Mouse (Mus musculus): ENCODE measurements at regions not wholly inside any gene's neighbourhood (a gene's known extent, or its start where the extent isn't known, plus 50 kb on each side); places are given as distances from the start of the nearest gene placed in this dataset.

DNA sequence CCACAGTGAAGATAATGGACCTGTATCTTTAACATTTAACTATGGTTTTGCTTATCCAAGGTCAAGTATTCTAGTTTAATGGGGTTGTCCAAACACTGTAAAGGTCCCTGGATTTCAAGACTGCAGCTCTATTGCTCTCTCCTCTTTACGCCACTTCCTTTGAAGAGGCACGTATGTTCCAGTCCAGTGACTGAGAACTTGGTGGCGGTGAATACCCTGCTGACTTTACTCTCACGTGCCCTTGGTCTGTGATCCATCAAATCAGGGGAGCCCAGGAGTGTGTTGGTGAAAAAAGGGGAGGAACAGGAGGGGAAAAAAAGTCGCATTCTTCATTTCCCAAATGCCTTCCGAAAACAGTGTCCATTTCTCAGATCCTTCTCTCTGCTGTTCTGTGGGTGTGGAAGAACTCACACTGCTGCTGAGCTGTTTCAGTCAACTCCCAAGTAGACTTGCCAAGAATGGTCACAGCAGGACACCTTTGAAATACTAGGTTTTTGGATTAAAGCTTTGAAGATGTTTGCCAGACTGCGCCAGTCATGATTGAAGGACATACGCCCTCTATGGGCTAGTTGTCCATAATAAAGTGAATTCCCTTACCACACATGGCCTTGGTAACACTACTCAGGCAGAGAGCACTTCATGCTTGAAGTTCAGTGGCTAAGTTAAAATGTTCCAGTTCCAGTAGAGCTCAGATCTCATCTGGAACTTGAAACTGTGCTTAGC is 136.1 kb upstream of the Cdkn2b start:
- DNase-seq (ENCODE audit: low spot score in 2 of 2) = no peak

DNA sequence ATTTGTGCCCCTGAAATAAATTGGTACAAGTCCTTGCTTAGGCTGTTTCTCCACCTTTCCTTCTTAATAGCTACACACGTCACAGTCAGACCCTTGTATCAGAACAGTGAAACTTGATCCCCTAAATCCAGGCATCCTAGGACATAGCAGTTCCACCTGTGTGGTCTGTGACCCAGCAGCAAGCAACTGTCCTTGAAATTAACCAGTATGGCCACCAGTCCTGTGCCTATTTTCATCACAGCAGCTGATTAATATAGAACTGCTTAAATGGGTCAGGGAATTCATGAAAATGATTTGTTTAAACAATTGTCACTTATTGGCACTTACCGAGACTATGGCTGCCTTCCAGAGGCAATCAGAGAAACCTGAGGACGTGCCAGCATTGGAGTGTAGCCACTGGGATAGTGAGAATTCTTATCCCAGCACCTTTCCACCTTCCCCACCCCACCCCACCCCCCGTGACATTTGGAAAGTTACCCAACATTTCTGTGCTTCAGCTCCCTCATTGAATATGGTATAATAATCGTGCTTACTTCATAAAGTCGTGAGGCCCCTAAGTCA is 135.4 kb upstream of the Cdkn2b start:
- no peak for DNase-seq (ENCODE audit: low spot score in 2 of 2)

DNA sequence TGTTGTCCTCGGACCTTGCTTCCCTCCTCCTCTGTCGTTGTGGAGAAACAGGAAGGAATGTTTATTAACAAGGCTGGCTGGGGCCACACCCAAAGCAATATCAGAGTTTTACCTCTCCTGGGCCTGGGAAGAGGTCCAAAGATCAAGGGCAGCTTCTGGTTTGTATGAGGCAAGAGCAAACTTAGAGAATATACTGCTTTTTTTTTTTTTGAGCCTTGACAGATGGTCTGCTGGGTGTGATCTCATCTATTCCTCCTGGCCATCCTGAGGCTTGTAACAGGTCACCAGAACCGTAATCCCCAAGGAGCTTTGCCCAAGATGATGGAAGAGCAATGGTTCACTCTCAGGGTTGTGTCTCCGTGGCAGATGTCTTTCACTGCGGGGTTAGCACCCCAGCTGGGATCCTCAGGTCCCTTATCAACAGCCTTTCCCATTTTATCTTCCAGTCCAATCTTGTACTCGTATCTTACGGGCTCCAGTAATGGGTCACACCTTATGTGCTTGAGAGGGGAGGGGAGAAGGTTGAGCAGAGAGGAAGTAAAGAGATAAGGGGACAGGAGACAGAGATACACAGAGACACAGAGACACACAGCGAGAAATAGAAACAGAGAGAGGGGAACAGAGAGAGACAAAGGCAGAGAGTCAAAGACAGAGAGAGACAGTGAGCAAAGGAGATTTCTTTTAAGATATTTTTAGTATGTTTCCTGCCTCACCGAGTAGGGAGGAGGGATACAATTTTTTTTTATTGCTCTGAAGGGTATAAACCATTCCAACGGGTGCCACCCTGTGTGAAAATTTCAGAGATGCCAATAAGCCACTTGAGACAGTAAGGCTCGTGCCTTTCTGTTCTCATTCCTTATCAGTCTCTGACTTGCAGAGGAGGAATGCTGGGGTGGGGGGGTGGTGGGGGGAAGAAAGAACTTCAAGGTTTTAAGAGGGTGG is 134.6 kb upstream of the Cdkn2b start:
- DNase-seq (ENCODE audit: low spot score in 2 of 2) = no peak

DNA sequence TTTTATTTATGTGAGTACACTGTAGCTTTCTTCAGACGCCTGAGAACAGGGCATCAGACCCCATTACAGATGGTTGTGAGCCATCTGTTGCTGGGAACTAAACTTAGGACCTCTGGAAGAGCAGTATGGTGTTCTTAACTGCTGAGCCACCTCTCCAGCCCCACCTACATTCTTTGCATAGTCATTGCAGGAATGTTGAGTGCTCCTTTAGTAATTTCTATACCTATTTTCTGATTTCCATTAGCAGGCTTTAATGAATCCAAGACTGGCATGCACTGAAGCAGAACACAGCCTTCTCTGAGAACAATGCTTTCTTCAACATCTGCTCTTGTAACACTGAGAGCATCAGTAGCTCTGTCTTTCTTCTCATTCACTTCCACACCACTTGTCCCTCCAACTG is 131.7 kb upstream of the Cdkn2b start:
- DNase-seq (ENCODE audit: low spot score in 2 of 2) = no peak

DNA sequence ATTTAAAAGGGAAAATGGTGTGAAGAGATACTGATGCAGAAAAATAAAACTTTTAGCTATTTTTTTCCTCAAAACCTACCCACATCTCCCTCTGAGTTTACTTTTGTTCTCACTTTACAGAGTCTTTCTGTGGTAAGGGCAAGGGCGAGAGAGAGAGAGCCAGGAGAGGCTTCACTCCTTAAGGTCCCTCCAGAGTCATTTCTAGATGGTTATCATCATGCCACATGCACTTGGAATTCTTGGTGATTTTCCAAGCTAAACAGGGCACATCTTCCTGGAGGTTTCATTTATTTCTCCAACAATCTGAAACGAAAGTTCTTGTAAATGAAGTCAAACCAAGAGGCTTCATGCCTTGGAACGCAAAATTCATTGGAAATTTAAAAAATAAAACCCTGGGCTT is 130.0 kb upstream of the Cdkn2b start:
- no peak for DNase-seq (ENCODE audit: low spot score in 2 of 2)

DNA sequence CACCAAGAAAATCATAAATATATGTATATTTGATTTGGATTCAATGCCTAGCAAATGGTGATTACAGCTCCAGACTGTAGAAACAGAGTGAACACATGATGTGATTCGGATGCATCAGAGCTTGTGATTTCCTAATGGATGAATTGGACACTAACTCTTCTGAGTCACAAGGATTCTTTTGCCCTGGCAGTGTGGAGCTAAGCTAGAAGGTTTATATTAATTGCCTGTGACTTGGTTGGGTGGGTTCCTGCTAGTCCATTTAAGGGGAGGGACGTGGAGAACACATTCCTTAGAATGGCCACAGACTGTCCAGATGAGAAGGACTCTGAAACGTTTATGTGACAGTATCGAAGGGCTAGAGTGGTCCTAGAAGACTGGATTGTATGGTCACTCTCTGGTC is 129.5 kb upstream of the Cdkn2b start:
- DNase-seq (ENCODE audit: low spot score in 2 of 2) = no peak

DNA sequence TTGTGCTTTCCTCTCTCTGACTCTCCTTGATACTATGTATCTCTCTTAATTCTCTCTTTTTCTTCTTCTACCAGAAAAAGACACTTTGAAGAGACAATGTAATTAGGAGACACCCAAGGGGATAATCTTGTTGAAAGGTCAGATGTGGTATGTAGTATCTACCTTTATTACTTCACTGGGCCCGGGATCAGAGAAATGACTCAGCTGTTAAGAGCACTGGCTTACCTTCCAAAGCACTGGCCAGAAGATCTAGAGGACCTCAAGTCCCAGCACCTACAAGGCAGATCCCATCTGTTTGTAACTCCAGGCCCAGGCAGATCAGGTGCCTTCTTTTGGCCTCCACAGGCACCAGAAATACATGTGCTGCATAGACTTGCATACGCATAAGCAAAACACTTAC is 127.8 kb upstream of the Cdkn2b start:
- no peak for DNase-seq (ENCODE audit: low spot score in 2 of 2)

DNA sequence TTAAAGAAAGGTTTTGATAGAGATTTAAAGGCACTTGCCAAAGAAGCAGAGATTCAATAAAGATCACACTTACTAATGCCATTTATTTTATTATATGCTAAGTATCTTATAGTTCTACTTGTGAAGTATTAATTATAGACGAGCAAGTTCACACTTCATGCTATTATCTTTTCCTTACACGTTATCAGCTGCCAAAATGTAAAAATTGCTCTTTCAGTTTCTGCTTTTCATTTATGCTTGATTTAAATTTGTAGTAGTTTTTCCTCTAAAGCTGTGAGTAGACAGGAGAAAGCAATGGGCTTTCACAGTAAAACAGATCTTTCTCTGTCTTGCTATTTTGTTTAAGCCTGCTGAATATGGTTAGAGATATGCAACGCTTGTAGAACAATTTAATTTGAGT is 125.9 kb upstream of the Cdkn2b start:
- no peak for DNase-seq (ENCODE audit: low spot score in 2 of 2)

DNA sequence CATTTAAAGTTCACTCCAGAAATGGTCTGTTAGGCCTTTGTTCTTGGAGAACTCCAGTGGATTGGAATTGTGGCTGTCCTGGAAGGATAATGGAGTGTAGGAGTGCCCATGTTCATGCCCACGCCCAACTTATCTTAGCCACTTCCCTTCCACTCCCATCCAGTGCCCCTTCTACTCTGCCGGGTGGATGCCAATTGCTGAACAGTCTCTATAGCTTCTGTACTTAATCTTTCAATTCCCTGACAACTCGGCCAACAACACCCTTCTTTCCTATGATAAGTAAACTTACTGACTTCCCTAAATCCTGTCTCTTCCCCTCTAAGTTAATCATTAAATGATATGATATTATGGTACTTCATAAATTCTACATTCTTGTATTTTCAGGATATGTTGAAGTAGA is 123.3 kb upstream of the Cdkn2b start:
- no peak for DNase-seq (ENCODE audit: low spot score in 2 of 2)

DNA sequence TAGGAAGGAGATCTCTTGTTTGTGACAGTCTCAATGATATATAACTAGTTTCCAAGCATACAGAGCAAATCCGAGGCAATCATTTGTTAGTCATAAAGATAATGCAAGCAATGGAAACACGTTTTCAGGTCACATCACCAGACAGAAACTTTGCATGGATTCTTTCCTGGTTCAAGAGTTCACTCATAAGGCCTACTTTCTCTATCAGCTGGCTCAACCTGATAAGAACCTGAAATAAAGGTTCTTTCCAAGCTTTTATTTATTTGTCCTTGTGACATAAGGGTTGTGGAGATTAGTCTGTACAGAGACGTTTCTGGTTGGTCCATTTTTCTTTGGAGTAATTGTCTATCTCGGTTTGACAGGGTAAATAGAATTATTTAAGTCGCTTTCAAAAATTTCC is 122.7 kb upstream of the Cdkn2b start:
- no peak for DNase-seq (ENCODE audit: low spot score in 2 of 2)

DNA sequence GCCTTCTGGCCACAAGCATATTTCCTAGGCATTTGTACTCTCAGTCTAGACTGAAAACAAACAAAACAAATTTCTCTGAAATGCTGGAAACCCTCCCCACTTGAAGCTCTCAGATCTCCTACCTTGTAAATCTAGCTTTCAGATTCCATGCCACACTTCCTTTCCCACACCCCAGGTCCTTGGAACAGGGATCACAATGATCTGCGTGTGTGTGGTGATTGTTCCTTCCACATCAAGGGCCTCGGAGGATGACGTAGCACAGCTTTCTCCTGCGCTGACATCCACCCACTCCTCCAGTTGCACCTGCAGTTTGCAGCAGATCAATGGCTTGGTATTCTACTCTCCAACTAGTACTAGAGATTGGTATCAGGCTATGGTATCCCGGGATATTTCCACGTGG is 120.7 kb upstream of the Cdkn2b start:
- DNase-seq (ENCODE audit: low spot score in 2 of 2) = no peak

DNA sequence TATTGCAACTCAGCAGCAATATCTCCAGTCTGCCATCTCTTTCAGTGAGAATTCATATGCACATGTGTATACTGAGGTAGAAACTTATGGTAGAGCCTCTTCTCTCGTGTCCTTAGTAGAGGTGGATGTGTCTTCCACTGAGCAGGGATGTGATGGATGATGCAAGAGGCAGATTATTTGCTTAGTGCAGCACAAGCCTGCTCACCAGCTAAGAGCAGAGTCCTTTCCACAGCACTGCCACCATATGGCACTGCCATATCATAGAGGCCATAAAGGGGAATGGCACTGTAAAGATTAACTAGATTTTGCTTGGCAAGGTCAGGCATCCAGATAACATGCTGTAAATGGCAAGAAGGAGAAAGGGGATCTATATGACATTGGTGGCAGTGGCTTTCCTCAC is 117.6 kb upstream of the Cdkn2b start:
- no peak for DNase-seq (ENCODE audit: low spot score in 2 of 2)

DNA sequence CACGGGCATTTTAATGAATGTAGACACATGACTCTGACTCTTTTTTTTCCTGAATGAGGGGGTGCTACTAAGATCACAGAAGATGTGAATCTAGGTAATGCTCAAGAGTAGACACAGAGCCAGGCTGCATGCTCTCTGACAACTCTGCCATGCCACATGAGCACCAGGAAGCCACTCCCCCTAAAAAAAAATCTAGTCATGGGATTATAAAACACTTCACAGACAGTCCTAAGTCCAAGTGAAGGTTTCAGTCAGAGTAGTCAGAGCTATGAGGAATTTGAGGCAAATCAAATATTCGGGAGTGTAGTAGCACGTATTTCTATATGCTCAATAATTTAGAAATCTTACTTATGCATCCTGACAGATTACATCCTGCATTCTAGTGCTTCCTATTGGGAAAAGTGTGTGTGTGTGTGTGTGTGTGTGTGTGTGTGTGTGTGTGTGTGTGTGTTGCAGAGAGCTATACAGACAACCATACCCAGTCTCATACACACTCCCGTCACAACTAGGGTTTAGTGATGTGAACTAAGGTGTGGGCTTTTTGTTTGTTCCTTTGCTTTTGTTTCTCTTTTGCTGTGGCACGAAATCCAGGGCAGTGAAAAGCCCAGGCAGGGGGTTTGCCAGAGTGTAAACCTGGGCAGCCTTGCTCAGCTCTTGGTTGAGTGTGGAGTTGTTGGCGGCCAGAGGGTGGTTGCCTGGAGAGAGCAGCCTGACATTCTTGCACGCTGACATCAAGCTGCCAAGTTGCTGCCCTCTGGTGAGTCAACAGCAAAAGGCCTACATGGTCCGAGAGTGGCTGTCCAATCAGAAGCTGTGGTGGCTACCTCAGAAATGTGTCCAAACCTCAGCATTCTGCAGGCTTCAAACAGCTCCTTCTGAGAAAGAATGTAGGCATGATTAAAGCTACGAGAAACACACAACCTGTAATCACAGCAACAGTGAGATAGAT is 116.8 kb upstream of the Cdkn2b start:
- peak in 1 of 2 experiments; percentile 22 for DNase-seq (ENCODE audit: low spot score in 2 of 2)

DNA sequence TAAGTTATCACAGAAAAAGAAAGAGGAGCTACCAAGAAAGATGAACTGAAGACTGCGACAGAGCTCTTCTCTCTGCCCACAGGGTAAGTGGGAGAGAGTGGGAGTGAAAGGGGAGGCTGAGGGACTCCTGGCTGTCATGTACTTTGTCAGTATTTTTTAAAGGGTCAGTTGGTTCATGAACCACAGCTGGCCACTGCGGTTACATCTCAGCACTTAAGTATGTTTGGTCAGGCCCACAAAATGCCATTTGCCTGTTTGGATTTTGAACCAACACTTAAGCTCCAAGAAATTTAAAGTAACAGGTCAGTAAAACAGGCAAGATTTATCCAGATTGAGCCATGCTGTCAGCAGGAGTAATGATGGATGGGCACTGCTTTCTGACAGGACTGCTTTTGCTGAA is 115.1 kb upstream of the Cdkn2b start:
- DNase-seq (ENCODE audit: low spot score in 2 of 2) = no peak

DNA sequence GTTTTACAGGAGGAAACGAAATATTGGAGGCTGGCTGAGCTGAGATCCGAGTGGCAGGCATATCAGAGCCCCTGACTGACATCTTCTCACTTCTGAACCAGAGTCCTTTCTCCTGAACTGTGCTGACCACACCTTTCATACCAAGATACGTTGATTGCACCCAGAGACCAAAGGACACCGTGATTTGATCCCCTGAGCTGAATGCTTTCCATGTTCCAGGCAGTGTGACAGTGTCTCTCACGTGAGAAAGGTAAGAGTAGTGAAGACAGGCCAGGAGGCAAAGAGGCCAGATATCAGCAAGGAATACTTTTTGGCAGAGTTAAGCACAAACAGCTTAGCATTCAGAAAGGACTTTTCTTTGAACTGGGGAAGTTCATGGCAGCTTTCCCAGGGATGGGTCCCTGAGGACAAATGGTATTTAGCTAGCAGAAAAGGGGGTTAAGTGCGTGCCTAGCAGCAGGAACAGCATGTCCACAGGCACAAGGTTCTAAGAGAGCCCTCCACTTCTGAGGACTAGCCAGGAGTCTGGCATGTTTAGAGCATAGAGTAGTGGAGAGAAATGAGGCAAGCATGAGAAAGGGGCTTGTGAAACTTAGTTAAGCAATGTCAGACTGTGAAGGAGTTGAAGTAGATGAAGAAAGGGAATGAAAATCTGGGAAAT is 111.0 kb upstream of the Cdkn2b start:
- DNase-seq (ENCODE audit: low spot score in 2 of 2) = no peak

DNA sequence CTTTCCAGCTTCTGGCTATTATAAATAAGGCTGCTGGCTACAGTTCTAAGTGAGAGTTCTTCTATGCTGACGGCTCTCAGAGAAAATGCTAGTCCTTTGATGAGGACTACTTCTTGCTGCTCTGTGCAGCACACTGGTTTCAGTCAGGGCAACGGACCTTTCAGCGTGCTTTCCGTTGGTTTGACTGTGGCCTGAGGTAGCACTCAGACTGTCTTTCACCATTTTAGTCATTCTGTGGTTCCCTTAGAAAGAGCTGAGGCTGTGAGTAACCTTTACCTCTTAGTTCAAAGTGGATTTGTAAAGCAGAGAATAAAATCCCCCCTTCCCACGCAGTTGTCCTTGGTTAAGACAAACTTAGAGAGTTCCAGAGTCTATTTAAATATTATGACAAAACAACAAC is 110.0 kb upstream of the Cdkn2b start:
- DNase-seq (ENCODE audit: low spot score in 2 of 2) = no peak

DNA sequence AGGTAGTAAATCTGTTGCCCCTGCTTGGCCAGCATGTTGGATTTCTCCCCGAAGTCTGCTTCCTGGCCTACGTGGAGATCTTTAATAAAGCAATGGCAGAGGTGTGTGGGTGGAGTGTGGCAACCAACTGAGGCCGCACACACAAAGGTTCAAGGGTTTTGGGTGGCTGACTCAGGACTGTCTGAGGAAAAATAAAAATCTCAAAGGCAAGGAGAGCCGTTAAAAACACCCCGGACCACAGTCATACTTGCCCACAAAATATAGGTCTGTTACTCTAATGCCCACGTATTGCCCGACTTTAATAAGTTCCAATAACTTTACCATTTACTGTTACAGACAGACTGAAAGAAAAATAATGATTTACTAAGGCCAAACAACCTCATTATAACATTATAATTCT is 108.7 kb upstream of the Cdkn2b start:
- no peak for DNase-seq (ENCODE audit: low spot score in 2 of 2)

DNA sequence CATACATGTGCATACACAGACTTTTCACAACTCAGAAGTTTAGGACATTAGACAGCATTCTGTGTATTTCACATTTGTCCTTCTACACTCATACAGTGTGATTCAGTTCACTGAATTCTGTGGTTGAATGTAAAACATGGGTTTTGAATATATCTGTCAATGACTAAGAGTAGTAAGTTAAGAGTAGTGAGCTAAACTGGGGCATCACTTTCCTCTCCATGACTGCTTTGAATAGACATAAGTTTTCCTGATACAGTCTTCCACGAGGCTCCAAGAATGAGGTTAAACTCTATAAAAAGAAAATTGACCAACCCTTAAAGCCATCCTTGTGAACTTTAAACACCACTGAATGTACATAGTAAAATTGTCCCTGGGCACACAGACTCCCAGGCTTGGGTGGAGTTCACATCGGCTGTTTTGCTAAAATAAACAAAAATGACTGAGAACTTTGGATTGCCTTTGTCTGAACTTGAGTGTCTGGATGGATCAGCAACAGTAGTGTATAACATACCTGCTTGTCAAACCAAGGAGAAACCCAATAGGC is 94.9 kb upstream of the Cdkn2b start:
- no peak for DNase-seq (ENCODE audit: low spot score in 2 of 2)

DNA sequence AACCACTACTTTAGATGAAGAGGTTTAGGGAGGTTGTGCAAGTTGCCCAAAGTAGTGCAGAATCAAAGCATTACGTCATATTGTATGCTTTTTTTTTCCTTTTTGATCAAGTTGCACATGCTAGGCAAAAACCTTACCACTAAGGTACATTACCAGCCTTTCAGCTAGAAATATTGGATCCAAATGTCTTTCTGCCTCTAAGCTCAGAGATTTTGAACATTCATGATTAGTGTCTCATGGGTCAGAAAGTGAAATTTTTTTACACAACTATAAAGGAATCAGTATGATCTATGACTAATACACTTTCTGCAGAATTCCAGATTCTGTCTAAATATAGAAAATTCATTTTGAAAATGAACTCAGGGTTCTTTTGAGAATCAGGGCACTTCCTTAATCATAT is 92.3 kb upstream of the Cdkn2b start:
- no peak for DNase-seq (ENCODE audit: low spot score in 2 of 2)

DNA sequence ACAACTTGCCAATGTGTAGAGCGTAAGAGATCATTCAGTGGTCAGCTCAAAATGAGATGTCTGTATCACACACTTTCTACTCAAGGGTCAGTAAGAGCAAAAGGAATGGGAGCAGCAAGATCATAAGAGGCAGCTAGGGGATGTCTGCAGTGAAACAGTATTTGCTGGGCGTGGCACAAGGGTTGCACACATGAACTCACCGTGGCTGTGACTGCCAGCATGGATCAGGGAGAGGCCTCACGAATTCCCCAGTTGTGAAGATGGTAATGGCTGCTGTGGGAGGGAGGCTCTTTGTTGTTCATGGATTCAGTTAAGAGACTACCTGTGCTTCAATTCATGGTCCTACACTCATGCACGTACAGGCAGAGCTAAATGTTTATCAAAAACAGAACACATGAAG is 91.5 kb upstream of the Cdkn2b start:
- no peak for DNase-seq (ENCODE audit: low spot score in 2 of 2)

DNA sequence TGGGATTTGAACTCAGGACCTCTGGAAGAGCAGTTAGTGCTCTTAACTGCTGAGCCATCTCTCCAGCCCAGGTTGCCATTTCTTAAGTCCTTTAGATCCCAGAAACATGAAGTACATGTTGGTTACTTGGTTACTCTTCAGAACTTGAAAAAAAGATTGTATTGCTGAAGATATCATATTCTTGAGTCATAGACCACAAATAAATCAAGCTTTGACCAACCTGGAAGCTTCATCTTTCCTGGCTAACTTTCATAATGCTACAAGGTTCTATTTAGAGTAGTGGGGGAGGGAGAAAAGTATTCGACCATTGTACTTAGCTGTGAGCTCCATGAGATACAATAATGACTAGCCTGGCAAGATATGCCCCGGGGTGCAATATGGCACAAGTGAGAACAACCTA is 90.9 kb upstream of the Cdkn2b start:
- DNase-seq (ENCODE audit: low spot score in 2 of 2) = no peak
